Mouse (Mus musculus) heart, embryonic 12.5 days (tissue): ENCODE results near the gene H2-Ab1. TPM values are rescaled to one million over a fixed set of nuclear protein-coding genes. Genes with fewer than 3 reads are reported as not detected.

ENCODE experiments used
- ATAC-seq: fragments of 200-750 bp; cut with Nextera tagmentation; 2 replicates; pipeline ENCODE4 v1.8.0; 2017; ENCODE audit warnings: moderate TSS enrichment, moderate library complexity; ENCODE audit not compliant: insufficient number of reproducible peaks, low FRiP score
- H3K27ac ChIP-seq: fragments of 300-500 bp; sonication (generic); 2 replicates; pipeline ENCODE4 v1.5.1; 2016; ENCODE audit warnings: mild to moderate bottlenecking, moderate library complexity; ENCODE audit not compliant: poor library complexity, severe bottlenecking
- H3K27me3 ChIP-seq: fragments of 300-500 bp; sonication (generic); replicated peaks from 2 replicates; pipeline ENCODE4 v1.6.1; 2016; ENCODE audit warnings: mild to moderate bottlenecking, moderate library complexity
- H3K36me3 ChIP-seq: fragments of 300-500 bp; sonication (generic); 2 replicates; pipeline ENCODE4 v1.6.1; 2016; ENCODE audit warnings: mild to moderate bottlenecking, moderate library complexity
- H3K4me1 ChIP-seq: fragments of 300-500 bp; sonication (generic); replicated peaks from 2 replicates; pipeline ENCODE4 v1.6.1; 2016; ENCODE audit warnings: mild to moderate bottlenecking
- H3K4me2 ChIP-seq: fragments of 300-500 bp; sonication (generic); 2 replicates; pipeline ENCODE4 v1.6.1; 2016; ENCODE audit warnings: mild to moderate bottlenecking, moderate library complexity
- H3K4me3 ChIP-seq: fragments of 300-500 bp; sonication (generic); 2 replicates; pipeline ENCODE4 v1.5.1; 2016; ENCODE audit warnings: mild to moderate bottlenecking
- H3K9ac ChIP-seq: fragments of 300-500 bp; sonication (generic); 2 replicates; pipeline ENCODE4 v1.6.1; 2016; ENCODE audit warnings: mild to moderate bottlenecking, moderate library complexity
- H3K9me3 ChIP-seq: fragments of 300-500 bp; sonication (generic); replicated peaks from 2 replicates; pipeline ENCODE4 v1.6.1; 2016; ENCODE audit warnings: mild to moderate bottlenecking, moderate library complexity
- WGBS: fragments of 180-500 bp; shearing (Covaris S2); methylation state at CpG from one replicate; pipeline ENCODE4 v1.1.7; 2016; 5-methylcytosine and 5-hydroxymethylcytosine counted together
- polyA plus RNA-seq: library from polyadenylated mRNA; unstranded; fragments of >200 nt; fragmentation: Nextera tagmentation; extraction: Ambion mirVana; gene quantifications from 2 replicates; pipeline ENCODE4 v1.2.1, GENCODE M21; 2016

H2-Ab1 gene
- 11.8 and 15.2 TPM in 2 replicates for polyA plus RNA-seq

DNA sequence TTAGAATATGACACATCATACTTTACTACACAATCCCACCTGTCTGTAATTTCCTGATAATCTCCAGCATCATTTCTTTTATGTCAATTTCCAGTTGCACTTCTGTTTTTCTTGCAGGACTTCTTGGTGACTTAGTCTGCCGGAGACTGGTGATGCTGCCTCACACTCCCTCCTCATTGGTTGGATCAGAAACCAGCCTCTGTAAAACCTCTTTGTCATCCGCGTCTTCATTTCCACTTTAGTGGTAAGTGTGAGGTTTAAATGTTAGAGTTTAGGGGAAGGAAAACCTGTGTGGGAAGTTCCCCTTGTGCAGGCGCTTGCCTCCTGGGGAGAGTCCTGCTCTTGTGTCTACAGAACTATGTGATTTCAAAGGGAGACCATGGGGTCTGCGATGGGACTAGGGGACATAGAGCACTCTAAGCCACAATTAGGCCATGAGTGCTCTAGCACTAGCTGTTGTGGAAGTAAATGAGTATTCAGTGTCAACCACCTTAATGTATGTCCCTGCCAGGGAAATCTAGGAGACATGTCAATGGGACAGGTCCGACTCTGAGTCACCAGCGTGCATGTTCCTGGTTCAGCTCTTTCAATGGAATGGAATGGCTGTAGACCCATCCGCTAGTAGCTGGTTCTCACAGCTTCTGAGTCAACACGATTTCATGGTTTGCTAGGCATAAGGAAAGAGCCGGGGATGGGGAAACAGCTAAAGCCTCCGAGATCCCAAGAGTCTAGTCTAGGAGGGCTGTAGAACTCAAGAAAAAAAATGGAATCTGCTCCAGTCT lies at the start of gene H2-Ab1:
H2-Ab1 (plus strand) TSS at position 96 of the 782 bp plus-strand sequence.
- Histone ChIP-seq H3K4me3 (no peak within 1 kb of the TSS), H3K9ac (no peak within 1 kb of the TSS), H3K27ac (no peak within 1 kb of the TSS), H3K27me3 (peaks cover 35% of the 10 kb centered on the region), H3K4me2 (no peak within 1 kb of the TSS), H3K36me3 (no peaks in the 10 kb centered on the region), H3K4me1 (no peaks in the 10 kb centered on the region), H3K9me3 (no peaks in the 10 kb centered on the region)
- WGBS = 67% methylated on average over 11 of the region's 11 CpGs
- no peak for ATAC-seq

DNA sequence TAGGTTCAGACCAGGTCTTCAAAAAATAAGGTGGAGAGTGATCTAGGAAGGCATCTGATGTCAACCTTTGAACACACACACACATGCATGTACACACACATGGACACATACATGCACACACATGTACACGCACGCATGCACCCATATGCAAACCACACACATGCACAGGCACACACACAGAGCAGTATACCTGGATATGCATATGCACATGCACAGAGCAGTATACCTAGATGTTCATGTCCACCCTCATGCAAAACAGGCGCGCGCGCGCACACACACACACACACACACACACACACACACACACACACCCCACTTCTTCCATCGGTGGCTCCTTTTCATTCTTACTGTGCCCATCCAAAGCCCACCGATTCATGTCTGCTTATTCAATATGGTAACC lies 49.6 kb upstream of the H2-Ab1 start:
- Histone ChIP-seq H3K4me2 (no peak overlapping the region), H3K27ac (no peak overlapping the region), H3K27me3 (peaks cover 87% of the 10 kb centered on the region), H3K4me1 (peaks cover 11% of the 10 kb centered on the region), H3K36me3 (no peaks in the 10 kb centered on the region), H3K9me3 (peaks cover 6% of the 10 kb centered on the region; the same call in 1 of the 2 replicates), H3K9ac (no peak overlapping the region), H3K4me3 (no peak overlapping the region)
- no peak for ATAC-seq
- WGBS = 94% methylated on average over 9 of the region's 9 CpGs

DNA sequence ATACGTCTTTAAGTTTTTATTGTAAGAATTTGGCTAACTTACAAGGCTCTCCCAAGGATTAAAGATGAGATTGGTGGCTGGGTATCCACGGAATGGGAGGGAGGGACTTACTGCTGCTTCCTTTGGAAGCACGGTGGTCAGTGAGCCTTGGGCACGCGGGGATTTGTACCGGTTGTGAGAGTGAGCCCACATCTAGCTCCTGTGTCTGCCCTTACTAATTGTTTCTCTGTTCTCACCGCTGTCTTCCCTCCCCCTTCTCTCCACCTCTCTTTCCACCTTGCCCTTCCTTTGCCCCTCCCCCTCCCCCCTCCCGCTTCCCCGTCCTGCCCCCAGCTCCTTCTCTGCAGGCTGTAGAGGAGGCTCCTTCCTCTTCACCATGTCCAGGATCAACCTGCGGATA lies 49.1 kb upstream of the H2-Ab1 start:
- WGBS = 15% methylated on average over 10 of the region's 10 CpGs
- peaks cover 87% of the 10 kb centered on the region for H3K27me3 ChIP-seq

DNA sequence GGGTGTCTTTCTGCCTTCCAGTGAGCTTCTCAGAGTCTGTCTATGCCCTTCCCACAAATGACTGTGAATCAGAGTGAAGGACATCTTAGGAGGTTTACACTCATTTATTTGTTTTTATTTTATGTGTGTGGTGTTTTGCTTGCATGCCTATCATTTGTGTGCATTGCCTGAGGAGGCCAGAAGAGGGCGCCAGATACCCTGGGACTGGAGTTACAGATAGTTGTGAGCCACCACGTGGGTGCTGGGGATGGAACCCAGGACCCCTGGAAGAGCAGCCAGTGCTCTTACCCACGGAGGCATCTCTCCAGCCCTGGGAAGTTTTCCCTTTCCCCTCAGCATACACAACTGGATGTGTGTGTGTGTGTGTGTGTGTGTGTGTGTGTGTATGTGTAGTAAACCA lies 47.8 kb upstream of the H2-Ab1 start:
- H3K4me2 ChIP-seq = no peak overlapping the region
- 47% methylated on average over 3 of the region's 3 CpGs for WGBS

More for the DNA sequence above, 49.1 kb upstream of the H2-Ab1 start:
- Histone ChIP-seq H3K4me1 (peaks cover 11% of the 10 kb centered on the region), H3K4me3 (no peak overlapping the region), H3K4me2 (no peak overlapping the region), H3K9me3 (peaks cover 6% of the 10 kb centered on the region; the same call in 1 of the 2 replicates), H3K27ac (no peak overlapping the region), H3K9ac (no peak overlapping the region), H3K36me3 (no peaks in the 10 kb centered on the region)
- no peak for ATAC-seq

DNA sequence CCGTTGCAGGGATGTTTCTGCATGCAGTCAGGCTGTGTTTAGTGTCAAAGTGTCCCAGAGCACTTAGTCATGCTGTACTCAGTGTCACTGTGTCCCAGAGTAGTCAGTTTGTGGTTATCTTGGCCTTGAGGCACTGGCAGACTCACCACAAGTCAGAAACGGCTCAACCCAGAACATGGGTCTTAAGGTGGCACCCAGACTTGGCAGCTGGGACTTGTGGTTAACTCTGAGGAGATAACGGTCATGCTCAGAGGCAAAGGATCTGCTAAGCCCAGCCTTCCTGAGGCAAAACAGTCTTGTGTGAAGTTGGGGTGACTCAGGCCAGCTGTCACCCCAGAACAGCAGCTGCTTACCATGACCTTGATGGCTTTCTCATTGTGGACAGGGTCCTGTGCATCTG lies 46.9 kb upstream of the H2-Ab1 start:
- 57% methylated on average over 3 of the region's 3 CpGs for WGBS
- Histone ChIP-seq H3K4me1 (0 out of 2 replicates have a peak, but pooled peaks cover under 1% of the 10 kb centered on the region), H3K4me2 (no peak overlapping the region), H3K9ac (no peak overlapping the region), H3K4me3 (no peak overlapping the region), H3K9me3 (peaks cover 6% of the 10 kb centered on the region; the same call in 1 of the 2 replicates), H3K27me3 (peaks cover 92% of the 10 kb centered on the region), H3K27ac (no peak overlapping the region), H3K36me3 (no peaks in the 10 kb centered on the region)
- no peak for ATAC-seq

More for the DNA sequence above, 47.8 kb upstream of the H2-Ab1 start:
- Histone ChIP-seq H3K27me3 (peaks cover 92% of the 10 kb centered on the region), H3K4me1 (peaks cover 10% of the 10 kb centered on the region), H3K27ac (no peak overlapping the region), H3K9ac (no peak overlapping the region), H3K36me3 (no peaks in the 10 kb centered on the region), H3K9me3 (peaks cover 6% of the 10 kb centered on the region; the same call in 1 of the 2 replicates), H3K4me3 (no peak overlapping the region)
- ATAC-seq = no peak

DNA sequence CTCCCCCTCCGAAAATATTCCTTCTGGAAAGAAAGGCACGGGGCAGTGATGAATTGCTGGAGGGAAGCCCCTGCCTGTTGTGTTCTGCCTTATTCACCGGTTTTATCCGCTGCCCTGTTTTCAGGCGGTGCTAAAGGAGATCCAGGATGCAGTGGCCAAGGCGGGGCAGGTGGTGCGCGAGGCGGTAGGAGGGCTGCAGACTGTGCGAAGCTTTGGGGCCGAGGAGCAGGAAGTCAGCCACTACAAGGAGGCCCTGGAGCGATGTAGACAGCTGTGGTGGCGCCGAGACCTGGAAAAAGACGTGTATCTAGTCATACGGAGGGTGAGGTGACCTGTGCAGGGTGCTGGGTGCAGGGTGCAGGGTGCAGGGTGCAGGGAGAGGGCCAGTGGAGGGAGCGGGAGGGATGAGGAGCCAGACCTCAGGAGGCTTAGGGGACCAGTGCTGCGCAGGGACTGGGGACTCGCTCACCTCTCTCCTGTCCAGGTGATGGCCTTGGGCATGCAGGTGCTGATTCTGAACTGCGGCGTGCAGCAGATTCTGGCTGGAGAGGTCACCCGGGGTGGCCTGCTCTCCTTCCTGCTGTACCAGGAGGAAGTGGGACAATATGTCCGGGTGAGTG lies 45.6 kb upstream of the H2-Ab1 start:
- no peak for ATAC-seq
- H3K27me3 ChIP-seq = peaks cover 87% of the 10 kb centered on the region
- no peak overlapping the region for H3K27ac ChIP-seq
- peaks cover 6% of the 10 kb centered on the region; the same call in 1 of the 2 replicates for H3K9me3 ChIP-seq
- WGBS = 29% methylated on average over 23 of the region's 23 CpGs
- no peak overlapping the region for H3K4me2 ChIP-seq
- H3K4me3 ChIP-seq = no peak overlapping the region
- no peaks in the 10 kb centered on the region for H3K4me1 ChIP-seq
- H3K9ac ChIP-seq = no peak overlapping the region
- no peaks in the 10 kb centered on the region for H3K36me3 ChIP-seq

DNA sequence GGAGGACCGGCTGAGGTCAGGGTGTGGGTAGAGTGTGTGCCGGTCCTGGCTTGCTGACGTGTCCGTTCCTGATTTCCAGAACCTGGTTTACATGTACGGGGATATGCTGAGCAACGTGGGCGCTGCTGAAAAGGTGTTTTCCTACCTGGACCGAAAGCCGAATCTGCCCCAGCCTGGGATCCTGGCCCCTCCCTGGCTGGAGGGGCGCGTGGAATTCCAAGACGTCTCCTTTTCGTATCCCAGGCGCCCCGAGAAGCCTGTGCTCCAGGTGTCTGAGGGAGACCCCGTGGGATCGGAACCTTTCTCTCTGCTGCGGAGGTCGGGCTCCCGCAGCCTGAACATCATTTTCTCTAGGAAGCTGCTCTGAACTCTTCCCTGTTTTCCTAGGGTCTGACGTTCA lies 43.6 kb upstream of the H2-Ab1 start:
- WGBS = 48% methylated on average over 21 of the region's 21 CpGs
- H3K27me3 ChIP-seq = peaks cover 78% of the 10 kb centered on the region
- no peak overlapping the region for H3K4me2 ChIP-seq
- no peaks in the 10 kb centered on the region for H3K36me3 ChIP-seq
- H3K9me3 ChIP-seq = peaks cover 9% of the 10 kb centered on the region
- H3K9ac ChIP-seq = no peak overlapping the region
- no peaks in the 10 kb centered on the region for H3K4me1 ChIP-seq
- ATAC-seq = no peak
- H3K27ac ChIP-seq = no peak overlapping the region
- no peak overlapping the region for H3K4me3 ChIP-seq

DNA sequence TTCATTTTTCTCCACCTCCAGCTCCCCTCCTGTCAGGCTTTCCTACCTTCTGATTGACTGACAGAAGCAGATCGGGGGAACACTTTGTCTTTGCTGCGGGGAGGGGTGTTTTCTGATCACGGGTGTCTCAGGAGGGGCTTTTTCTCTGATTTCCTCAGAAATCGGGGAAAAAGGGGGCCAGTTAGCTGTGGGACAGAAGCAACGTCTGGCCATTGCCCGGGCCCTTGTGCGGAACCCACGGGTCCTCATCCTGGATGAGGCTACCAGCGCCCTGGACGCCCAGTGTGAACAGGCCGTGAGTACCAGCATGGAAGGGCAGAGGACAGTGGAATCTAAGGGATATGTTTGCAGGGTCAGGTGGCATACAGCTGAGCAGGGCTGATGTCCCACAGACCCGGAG lies 42.3 kb upstream of the H2-Ab1 start:
- no peaks in the 10 kb centered on the region for H3K36me3 ChIP-seq
- no peaks in the 10 kb centered on the region for H3K4me1 ChIP-seq
- no peak overlapping the region for H3K9ac ChIP-seq
- H3K4me2 ChIP-seq = no peak overlapping the region
- no peak for ATAC-seq
- no peak overlapping the region for H3K27ac ChIP-seq
- 81% methylated on average over 12 of the region's 12 CpGs for WGBS
- H3K27me3 ChIP-seq = peaks cover 66% of the 10 kb centered on the region
- H3K9me3 ChIP-seq = peaks cover 6% of the 10 kb centered on the region
- no peak overlapping the region for H3K4me3 ChIP-seq

DNA sequence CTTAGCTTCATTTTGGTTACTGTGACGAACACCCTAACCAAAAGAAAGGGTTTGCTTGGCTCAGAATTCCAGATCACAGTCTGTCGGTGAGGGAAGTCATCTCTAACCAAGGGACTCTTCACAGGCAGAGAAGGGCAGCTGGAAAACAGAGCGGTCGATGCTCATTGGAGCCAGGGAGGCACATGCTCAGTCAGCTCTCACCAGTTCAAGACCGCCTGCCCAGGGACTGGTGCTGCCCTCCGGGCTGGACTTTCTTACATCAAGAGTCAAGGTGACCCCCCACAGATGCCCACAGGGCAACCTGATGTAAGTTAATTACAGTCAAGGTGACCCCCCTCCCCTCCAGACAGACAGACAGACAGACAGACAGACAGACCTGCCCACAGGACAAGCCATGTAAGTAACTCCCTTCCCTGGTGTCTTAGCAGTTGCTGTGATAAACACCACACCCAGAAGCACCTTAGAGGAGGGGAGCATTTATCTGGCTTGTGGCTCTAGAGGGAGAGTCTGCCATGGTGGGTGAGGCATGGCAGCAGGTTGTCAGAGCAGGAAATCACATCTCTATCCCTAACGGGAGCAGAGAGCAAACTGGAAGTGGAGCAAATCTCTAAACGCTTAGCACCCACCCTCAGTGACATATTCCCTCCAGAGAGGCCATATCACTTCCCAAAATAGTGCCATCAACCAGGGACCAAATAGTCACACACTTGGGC lies 40.1 kb upstream of the H2-Ab1 start:
- H3K9ac ChIP-seq = no peak overlapping the region
- WGBS = 80% methylated on average over 8 of the region's 8 CpGs

DNA sequence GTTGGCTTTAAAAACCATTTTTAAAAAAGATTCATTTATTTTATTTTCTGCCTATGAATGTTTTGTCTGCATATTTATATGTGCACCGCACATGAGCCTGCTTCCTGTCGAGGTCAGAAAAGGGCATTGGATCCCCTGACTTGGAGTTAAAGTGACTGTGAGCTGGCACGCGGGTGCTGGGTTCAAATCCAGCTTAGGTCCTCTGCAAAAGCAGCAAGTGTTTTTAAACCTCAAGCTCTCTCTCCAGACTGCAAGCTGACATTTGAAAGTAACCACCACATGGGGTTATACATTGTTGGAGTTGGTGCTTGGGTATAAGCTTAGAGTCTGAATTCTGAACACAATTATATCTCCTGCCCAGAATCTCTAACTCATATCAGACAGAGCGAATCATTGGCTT lies 39.5 kb upstream of the H2-Ab1 start:
- Histone ChIP-seq H3K4me2 (no peak overlapping the region), H3K4me1 (no peaks in the 10 kb centered on the region), H3K9me3 (peaks cover 6% of the 10 kb centered on the region), H3K27me3 (peaks cover 38% of the 10 kb centered on the region), H3K9ac (no peak overlapping the region), H3K36me3 (no peaks in the 10 kb centered on the region), H3K4me3 (no peak overlapping the region), H3K27ac (no peak overlapping the region)
- no peak for ATAC-seq
- 82% methylated on average over 5 of the region's 5 CpGs for WGBS

More for the DNA sequence above, 40.1 kb upstream of the H2-Ab1 start:
- Histone ChIP-seq H3K27ac (no peak overlapping the region), H3K27me3 (peaks cover 44% of the 10 kb centered on the region), H3K4me2 (no peak overlapping the region), H3K4me3 (no peak overlapping the region), H3K4me1 (no peaks in the 10 kb centered on the region), H3K36me3 (no peaks in the 10 kb centered on the region), H3K9me3 (peaks cover 6% of the 10 kb centered on the region)
- no peak for ATAC-seq

DNA sequence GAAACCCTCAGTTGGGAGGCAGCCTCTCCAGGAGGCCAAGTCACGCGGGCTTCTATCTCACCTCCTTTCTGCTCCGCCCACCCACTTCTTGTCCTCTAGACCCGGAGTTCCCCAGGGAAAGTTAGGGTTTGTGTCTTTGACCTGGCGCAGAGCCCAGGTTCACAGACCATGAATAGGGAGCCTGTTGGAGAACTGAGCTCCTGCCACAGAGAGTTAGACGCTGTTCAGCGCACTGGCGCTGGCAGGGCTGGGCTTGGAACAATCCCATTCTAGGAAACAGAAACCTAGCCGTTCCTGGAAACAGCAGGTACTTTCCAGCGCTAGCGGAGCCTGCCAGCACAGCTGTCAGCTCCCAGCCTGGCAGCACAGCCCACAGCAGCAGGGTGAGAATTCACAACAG lies 38.8 kb upstream of the H2-Ab1 start:
- Histone ChIP-seq H3K4me3 (no peak overlapping the region), H3K27me3 (peaks cover 31% of the 10 kb centered on the region), H3K9me3 (peaks cover 6% of the 10 kb centered on the region), H3K27ac (no peak overlapping the region), H3K9ac (no peak overlapping the region), H3K4me1 (no peaks in the 10 kb centered on the region), H3K36me3 (no peaks in the 10 kb centered on the region), H3K4me2 (no peak overlapping the region)
- ATAC-seq = no peak
- 84% methylated on average over 11 of the region's 11 CpGs for WGBS
